9 mouse cellular contexts compared by ENCODE assay signal in the genomic region with DNA sequence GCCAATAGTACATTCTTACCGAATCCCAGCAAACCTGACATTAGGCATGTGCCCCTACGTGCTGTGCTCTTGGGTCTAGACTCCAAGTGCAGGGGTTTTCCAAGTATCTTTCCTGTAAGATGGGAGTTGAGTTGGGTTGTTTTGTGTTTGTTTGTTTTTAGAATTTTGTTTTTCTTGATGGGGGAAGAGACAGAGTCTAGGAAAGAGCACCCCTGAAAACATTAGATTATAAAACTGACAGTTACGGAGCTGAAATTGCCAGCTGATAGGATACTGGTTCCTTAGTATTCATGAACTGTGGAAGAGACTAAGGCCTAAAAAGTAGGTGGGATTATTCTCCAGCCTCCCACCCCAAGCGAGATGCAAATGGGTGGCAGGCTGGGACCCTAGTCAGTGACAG. TPM values are rescaled to one million over a fixed set of nuclear protein-coding genes. Genes with fewer than 3 reads are reported as not detected.
DNase-seq lines count a peak whose midpoint lies in the region; ATAC-seq and TF ChIP-seq lines count a peak whose summit lies in the region.
"Had no signal": no experiment of that assay in that cellular context is flagged by ENCODE, and none has a peak within 500 bp of the region (broad histone marks: within the 10 kb centered on the region; RNA-seq: fewer than 3 reads in every experiment).

No protein-coding gene starts in this region.

- peak overlapping the region; percentile 88 for H3K27ac ChIP-seq in kidney, adult 2 months (ENCODE audit: insufficient read depth, low read depth, low read length)
- H3K27ac ChIP-seq in bone marrow, adult 2 months (ENCODE audit: control insufficient read depth, insufficient read depth, low read depth, low read length, poor library complexity): peak overlapping the region; percentile 87
- H3K27ac ChIP-seq in cortical plate, adult 2 months (ENCODE audit: insufficient read depth, low read length): 0 out of 2 replicates have a peak overlapping the region, but pooled peaks have one; percentile 22
- H3K27ac ChIP-seq in liver, embryonic 15.5 days (replicated peaks): peak overlapping the region; percentile 91

- no peaks in the 10 kb centered on the region for H3K27me3 ChIP-seq in kidney, adult 2 months (replicated peaks; ENCODE audit: control insufficient read depth, insufficient read depth, low read length)
- no peaks in the 10 kb centered on the region for H3K27me3 ChIP-seq in liver, embryonic 15.5 days
- H3K27me3 ChIP-seq: Patski had no signal

- no peak for ATAC-seq in liver, embryonic 15.5 days (ENCODE audit: insufficient read depth)
- ATAC-seq: Patski had no signal

- no peak for TF ChIP-seq POLR2A in kidney, adult 2 months (IDR thresholded peaks at IDR 0.05; ENCODE audit: low read depth, low read length)
- TF ChIP-seq POLR2A in bone marrow, adult 2 months (IDR thresholded peaks at IDR 0.05; ENCODE audit: borderline replicate concordance, control insufficient read depth, low read depth, low read length): no peak
- no peak for TF ChIP-seq POLR2A in cortical plate, adult 2 months (IDR thresholded peaks at IDR 0.05; ENCODE audit: extremely low read depth, insufficient read depth, low read length)

- 63% methylated on average over 4 of the region's 4 CpGs for WGBS in kidney, adult 2 months
- WGBS in bone marrow, adult 2 months: 73% methylated on average over 4 of the region's 4 CpGs
- WGBS in liver, embryonic 15.5 days (ENCODE audit: insufficient replicate concordance): 40% methylated on average over 4 of the region's 4 CpGs

- no peak for DNase-seq in kidney, adult 2 months
- DNase-seq in kidney, postnatal 4 days: no peak
- no peak for DNase-seq in thymus, postnatal 25 days
- no peak for DNase-seq in right cerebral cortex, postnatal 25 days
- DNase-seq: kidney, postnatal 14 days had no signal

- no peaks in the 10 kb centered on the region for H3K9me3 ChIP-seq in liver, embryonic 15.5 days (replicated peaks)

- TF ChIP-seq CTCF in kidney, adult 2 months (conservative IDR thresholded peaks at IDR 0.05; ENCODE audit: insufficient read depth, insufficient read length, low read depth, low read length): no peak
- TF ChIP-seq CTCF in bone marrow, adult 2 months (IDR thresholded peaks at IDR 0.05; ENCODE audit: control insufficient read depth, insufficient read depth, low read length): no peak
- TF ChIP-seq CTCF in cortical plate, adult 2 months (IDR thresholded peaks at IDR 0.05; ENCODE audit: extremely low read depth, insufficient read depth, low read length): no peak

- peak overlapping the region; percentile 67 for H3K9ac ChIP-seq in liver, embryonic 15.5 days

- H3K4me1 ChIP-seq in kidney, adult 2 months (ENCODE audit: control insufficient read depth, insufficient read depth, low read length): peaks cover 69% of the 10 kb centered on the region
- H3K4me1 ChIP-seq in bone marrow, adult 2 months (ENCODE audit: control insufficient read depth, insufficient read depth, low read length): peaks cover 24% of the 10 kb centered on the region
- peaks cover 10% of the 10 kb centered on the region for H3K4me1 ChIP-seq in cortical plate, adult 2 months (ENCODE audit: control insufficient read depth, insufficient read depth, low read length)
- peaks cover 97% of the 10 kb centered on the region for H3K4me1 ChIP-seq in liver, embryonic 15.5 days (replicated peaks)

- no peak overlapping the region for H3K4me3 ChIP-seq in kidney, adult 2 months (ENCODE audit: insufficient read depth, low read depth, low read length)
- H3K4me3 ChIP-seq in bone marrow, adult 2 months (replicated peaks; ENCODE audit: control insufficient read depth, low read depth, low read length): no peak overlapping the region
- H3K4me3 ChIP-seq in cortical plate, adult 2 months (ENCODE audit: insufficient read depth, low read length): no peak overlapping the region
- H3K4me3 ChIP-seq in liver, embryonic 15.5 days (replicated peaks): peak overlapping the region; percentile 47

- H3K4me2 ChIP-seq in liver, embryonic 15.5 days: peak overlapping the region; percentile 75

- H3K36me3 ChIP-seq in kidney, adult 2 months (ENCODE audit: control insufficient read depth, insufficient read depth, low read length): no peaks in the 10 kb centered on the region
- H3K36me3 ChIP-seq in liver, embryonic 15.5 days (replicated peaks): no peaks in the 10 kb centered on the region

RNA-seq across cellular contexts. Expression of a gene that starts 21.5 kb away (rescaled TPM):
- 37.8 and 42.6 TPM in 2 replicates for polyA plus RNA-seq in kidney, adult 2 months (2012; rRNA removed)
- polyA plus RNA-seq in bone marrow, adult 2 months (2011; ENCODE audit: insufficient read depth, insufficient read length, low replicate concordance, missing spikeins): 12.6 and 27.2 TPM in 2 replicates
- polyA plus RNA-seq in cortical plate, adult 2 months (2012; rRNA removed): 33.5 and 36.9 TPM in 2 replicates
- 4.3 and 4.9 TPM in 2 replicates for polyA plus RNA-seq in liver, embryonic 15.5 days (2015; fragmentation: Nextera tagmentation; extraction: Ambion mirVana)

Comparison
In these comparisons a context has a peak if more than half of its experiments do, and no peak if none do; other contexts are left out.
1. H3K27ac ChIP-seq: peak in every context shown above with its lines; median percentile 91 in liver, embryonic 15.5 days; 88 in kidney, adult 2 months; 87 in bone marrow, adult 2 months; 22 in cortical plate, adult 2 months.